Mouse (Mus musculus): ENCODE results near the gene Nacc1. TPM values are rescaled to one million over a fixed set of nuclear protein-coding genes. Genes with fewer than 3 reads are reported as not detected.

Nacc1 gene
- polyA plus RNA-seq, 1 experiment from 2014 or later: 6.3 TPM

GRCm38 (mm10) chr8:84722530-84722849, 34.8 kb upstream of the Nacc1 start:
- peak overlapping the region; percentile 81 for H3K9ac ChIP-seq (ENCODE audit: low read depth, low read length)
- H3K27ac ChIP-seq (ENCODE audit: low read length): peak overlapping the region; percentile 94
- H3K4me2 ChIP-seq (ENCODE audit: low read depth, low read length): peak overlapping the region; percentile 92
- H3K27me3 ChIP-seq (ENCODE audit: control insufficient read depth, insufficient read depth, low read depth, low read length): no peaks in the 10 kb centered on the region
- ATAC-seq (ENCODE audit: low read depth): 0 out of 2 replicates have a peak, but pooled peaks have one; percentile 2
- H3K4me1 ChIP-seq (ENCODE audit: control insufficient read depth, low read depth, low read length): peaks cover 62% of the 10 kb centered on the region
- H3K9me3 ChIP-seq (replicated peaks; ENCODE audit: control insufficient read depth, low read length): no peaks in the 10 kb centered on the region
- WGBS (ENCODE audit: insufficient replicate concordance): 33% methylated on average over 6 of the region's 6 CpGs
- H3K36me3 ChIP-seq (ENCODE audit: control insufficient read depth, insufficient read depth): no peaks in the 10 kb centered on the region
- peak overlapping the region; percentile 66 for H3K4me3 ChIP-seq (ENCODE audit: low read depth, low read length)

- no peaks in the 10 kb centered on the region for H3K9me3 ChIP-seq (replicated peaks; ENCODE audit: control insufficient read depth, low read length)
- ATAC-seq (ENCODE audit: low read depth): no peak
- H3K4me3 ChIP-seq (ENCODE audit: low read depth, low read length): no peak overlapping the region
- no peaks in the 10 kb centered on the region for H3K36me3 ChIP-seq (ENCODE audit: control insufficient read depth, insufficient read depth)
- H3K27me3 ChIP-seq (ENCODE audit: control insufficient read depth, insufficient read depth, low read depth, low read length): 0 out of 2 replicates have a peak, but pooled peaks cover 2% of the 10 kb centered on the region
- H3K27ac ChIP-seq (ENCODE audit: low read length): no peak overlapping the region; the same call in 1 of the 2 replicates
- H3K4me1 ChIP-seq (ENCODE audit: control insufficient read depth, low read depth, low read length): peaks cover 33% of the 10 kb centered on the region
- H3K9ac ChIP-seq (ENCODE audit: low read depth, low read length): no peak overlapping the region
- no peak overlapping the region for H3K4me2 ChIP-seq (ENCODE audit: low read depth, low read length)
- WGBS (ENCODE audit: insufficient replicate concordance): 82% methylated on average over 5 of the region's 5 CpGs
These were observed 31.5 kb upstream of the Nacc1 start for GRCm38 (mm10) chr8:84718959-84719690.

GRCm38 (mm10) chr8:84718476-84718875, 30.8 kb upstream of the Nacc1 start:
- WGBS (ENCODE audit: insufficient replicate concordance): 81% methylated on average over 5 of the region's 5 CpGs
- Histone ChIP-seq H3K36me3 (ENCODE audit: control insufficient read depth, insufficient read depth) (no peaks in the 10 kb centered on the region), H3K4me2 (ENCODE audit: low read depth, low read length) (no peak overlapping the region), H3K27ac (ENCODE audit: low read length) (no peak overlapping the region), H3K9me3 (replicated peaks; ENCODE audit: control insufficient read depth, low read length) (no peaks in the 10 kb centered on the region), H3K4me1 (ENCODE audit: control insufficient read depth, low read depth, low read length) (peaks cover 26% of the 10 kb centered on the region), H3K4me3 (ENCODE audit: low read depth, low read length) (no peak overlapping the region), H3K27me3 (ENCODE audit: control insufficient read depth, insufficient read depth, low read depth, low read length) (0 out of 2 replicates have a peak, but pooled peaks cover 2% of the 10 kb centered on the region), H3K9ac (ENCODE audit: low read depth, low read length) (no peak overlapping the region)
- no peak for ATAC-seq (ENCODE audit: low read depth)

- Histone ChIP-seq H3K9me3 (replicated peaks; ENCODE audit: control insufficient read depth, low read length) (no peaks in the 10 kb centered on the region), H3K4me2 (ENCODE audit: low read depth, low read length) (no peak overlapping the region), H3K4me3 (ENCODE audit: low read depth, low read length) (no peak overlapping the region), H3K27me3 (ENCODE audit: control insufficient read depth, insufficient read depth, low read depth, low read length) (0 out of 2 replicates have a peak, but pooled peaks cover 2% of the 10 kb centered on the region), H3K27ac (ENCODE audit: low read length) (no peak overlapping the region), H3K9ac (ENCODE audit: low read depth, low read length) (no peak overlapping the region), H3K36me3 (ENCODE audit: control insufficient read depth, insufficient read depth) (no peaks in the 10 kb centered on the region), H3K4me1 (ENCODE audit: control insufficient read depth, low read depth, low read length) (peaks cover 15% of the 10 kb centered on the region)
- WGBS (ENCODE audit: insufficient replicate concordance): 88% methylated on average over 11 of the region's 11 CpGs
- no peak for ATAC-seq (ENCODE audit: low read depth)
These were observed 29.1 kb upstream of the Nacc1 start for GRCm38 (mm10) chr8:84716790-84717189.

DNA sequence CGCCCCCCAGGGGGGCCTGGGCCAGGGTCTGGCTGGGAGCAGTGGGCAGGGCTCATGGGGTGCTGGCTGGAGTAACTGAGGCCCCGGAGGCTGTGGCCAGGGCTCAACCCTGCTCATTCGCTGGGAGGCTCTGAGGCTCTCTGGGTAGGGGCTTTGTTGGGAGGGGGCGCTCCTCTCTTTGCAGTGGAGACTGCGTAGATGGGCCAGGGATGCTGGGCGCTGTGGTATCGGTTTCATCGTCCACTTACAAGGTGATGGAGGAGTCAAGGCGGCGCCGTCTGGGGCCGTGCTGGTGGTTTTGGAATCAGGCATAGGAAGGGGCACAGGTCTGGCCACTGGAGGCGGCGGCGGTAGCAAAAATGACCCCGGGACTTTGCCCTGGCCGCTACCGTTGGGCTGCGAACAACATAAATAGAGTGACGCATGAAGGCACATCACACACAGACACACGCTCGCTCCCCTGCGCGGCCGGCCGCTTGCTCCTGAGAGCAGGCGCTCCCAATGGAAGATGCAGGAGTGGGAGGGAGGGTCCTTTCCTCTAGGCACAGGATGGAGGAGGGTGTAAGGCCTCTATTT, 28.3 kb upstream of the Nacc1 start:
- Histone ChIP-seq H3K4me2 (ENCODE audit: low read depth, low read length) (peak overlapping the region; percentile 18), H3K4me1 (ENCODE audit: control insufficient read depth, low read depth, low read length) (peaks cover 11% of the 10 kb centered on the region), H3K9ac (ENCODE audit: low read depth, low read length) (peak overlapping the region; percentile 22; the same call in 1 of the 2 replicates), H3K4me3 (ENCODE audit: low read depth, low read length) (peak overlapping the region; percentile 9; the same call in 1 of the 2 replicates), H3K36me3 (ENCODE audit: control insufficient read depth, insufficient read depth) (no peaks in the 10 kb centered on the region), H3K9me3 (replicated peaks; ENCODE audit: control insufficient read depth, low read length) (no peaks in the 10 kb centered on the region), H3K27me3 (ENCODE audit: control insufficient read depth, insufficient read depth, low read depth, low read length) (0 out of 2 replicates have a peak, but pooled peaks cover 2% of the 10 kb centered on the region), H3K27ac (ENCODE audit: low read length) (no peak overlapping the region)
- peak; percentile 64 for ATAC-seq (ENCODE audit: low read depth)
- 74% methylated on average over 27 of the region's 27 CpGs for WGBS (ENCODE audit: insufficient replicate concordance)

GRCm38 (mm10) chr8:84714161-84714560, 26.5 kb upstream of the Nacc1 start:
- ATAC-seq (ENCODE audit: low read depth): no peak
- no peak overlapping the region for H3K9ac ChIP-seq (ENCODE audit: low read depth, low read length)
- peaks cover 13% of the 10 kb centered on the region for H3K4me1 ChIP-seq (ENCODE audit: control insufficient read depth, low read depth, low read length)
- H3K27me3 ChIP-seq (ENCODE audit: control insufficient read depth, insufficient read depth, low read depth, low read length): 0 out of 2 replicates have a peak, but pooled peaks cover 2% of the 10 kb centered on the region
- no peaks in the 10 kb centered on the region for H3K36me3 ChIP-seq (ENCODE audit: control insufficient read depth, insufficient read depth)
- H3K4me3 ChIP-seq (ENCODE audit: low read depth, low read length): no peak overlapping the region
- 60% methylated on average over 4 of the region's 4 CpGs for WGBS (ENCODE audit: insufficient replicate concordance)
- H3K4me2 ChIP-seq (ENCODE audit: low read depth, low read length): no peak overlapping the region
- H3K27ac ChIP-seq (ENCODE audit: low read length): no peak overlapping the region
- H3K9me3 ChIP-seq (replicated peaks; ENCODE audit: control insufficient read depth, low read length): no peaks in the 10 kb centered on the region

DNA sequence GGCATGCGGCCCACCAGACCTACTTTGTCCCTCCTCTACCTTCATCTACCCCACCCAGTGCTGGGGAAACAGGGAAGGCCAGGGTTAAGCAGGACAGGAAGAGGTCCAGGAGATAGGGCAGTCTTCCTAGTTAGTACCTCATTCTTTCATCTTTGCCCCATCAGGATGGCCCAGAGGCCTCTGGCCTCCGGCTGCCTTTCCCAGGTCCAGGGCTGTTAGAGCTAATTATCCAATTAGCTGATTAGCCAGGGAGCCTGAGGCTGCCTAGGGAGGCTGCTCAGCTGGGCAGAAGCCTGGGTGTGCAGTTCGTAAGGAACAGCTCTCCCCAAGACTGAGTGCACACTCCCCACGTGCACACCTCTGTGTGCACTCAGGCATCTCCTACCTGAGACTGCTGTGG, 25.7 kb upstream of the Nacc1 start:
- no peak overlapping the region for H3K9ac ChIP-seq (ENCODE audit: low read depth, low read length)
- H3K4me3 ChIP-seq (ENCODE audit: low read depth, low read length): no peak overlapping the region
- H3K27ac ChIP-seq (ENCODE audit: low read length): no peak overlapping the region
- no peak overlapping the region for H3K4me2 ChIP-seq (ENCODE audit: low read depth, low read length)
- H3K36me3 ChIP-seq (ENCODE audit: control insufficient read depth, insufficient read depth): no peaks in the 10 kb centered on the region
- no peak for ATAC-seq (ENCODE audit: low read depth)
- peaks cover 20% of the 10 kb centered on the region for H3K4me1 ChIP-seq (ENCODE audit: control insufficient read depth, low read depth, low read length)
- WGBS (ENCODE audit: insufficient replicate concordance): 80% methylated on average over 4 of the region's 4 CpGs
- H3K27me3 ChIP-seq (ENCODE audit: control insufficient read depth, insufficient read depth, low read depth, low read length): peaks cover 6% of the 10 kb centered on the region; the same call in 1 of the 2 replicates
- no peaks in the 10 kb centered on the region for H3K9me3 ChIP-seq (replicated peaks; ENCODE audit: control insufficient read depth, low read length)

- 34% methylated on average over 3 of the region's 3 CpGs for WGBS (ENCODE audit: insufficient replicate concordance)
These were observed 25.1 kb upstream of the Nacc1 start for GRCm38 (mm10) chr8:84712759-84713120.

More at GRCm38 (mm10) chr8:84712759-84713120, 25.1 kb upstream of the Nacc1 start:
- Histone ChIP-seq H3K9ac (ENCODE audit: low read depth, low read length) (no peak overlapping the region), H3K9me3 (replicated peaks; ENCODE audit: control insufficient read depth, low read length) (no peaks in the 10 kb centered on the region), H3K4me1 (ENCODE audit: control insufficient read depth, low read depth, low read length) (peaks cover 27% of the 10 kb centered on the region), H3K4me2 (ENCODE audit: low read depth, low read length) (no peak overlapping the region), H3K36me3 (ENCODE audit: control insufficient read depth, insufficient read depth) (no peaks in the 10 kb centered on the region), H3K4me3 (ENCODE audit: low read depth, low read length) (no peak overlapping the region), H3K27ac (ENCODE audit: low read length) (no peak overlapping the region), H3K27me3 (ENCODE audit: control insufficient read depth, insufficient read depth, low read depth, low read length) (peaks cover 12% of the 10 kb centered on the region)
- no peak for ATAC-seq (ENCODE audit: low read depth)

Data from liver, embryonic 16.5 days (tissue).